Mouse (Mus musculus): Measurements from ENCODE around the gene Epas1.

Gene Epas1

DNA sequence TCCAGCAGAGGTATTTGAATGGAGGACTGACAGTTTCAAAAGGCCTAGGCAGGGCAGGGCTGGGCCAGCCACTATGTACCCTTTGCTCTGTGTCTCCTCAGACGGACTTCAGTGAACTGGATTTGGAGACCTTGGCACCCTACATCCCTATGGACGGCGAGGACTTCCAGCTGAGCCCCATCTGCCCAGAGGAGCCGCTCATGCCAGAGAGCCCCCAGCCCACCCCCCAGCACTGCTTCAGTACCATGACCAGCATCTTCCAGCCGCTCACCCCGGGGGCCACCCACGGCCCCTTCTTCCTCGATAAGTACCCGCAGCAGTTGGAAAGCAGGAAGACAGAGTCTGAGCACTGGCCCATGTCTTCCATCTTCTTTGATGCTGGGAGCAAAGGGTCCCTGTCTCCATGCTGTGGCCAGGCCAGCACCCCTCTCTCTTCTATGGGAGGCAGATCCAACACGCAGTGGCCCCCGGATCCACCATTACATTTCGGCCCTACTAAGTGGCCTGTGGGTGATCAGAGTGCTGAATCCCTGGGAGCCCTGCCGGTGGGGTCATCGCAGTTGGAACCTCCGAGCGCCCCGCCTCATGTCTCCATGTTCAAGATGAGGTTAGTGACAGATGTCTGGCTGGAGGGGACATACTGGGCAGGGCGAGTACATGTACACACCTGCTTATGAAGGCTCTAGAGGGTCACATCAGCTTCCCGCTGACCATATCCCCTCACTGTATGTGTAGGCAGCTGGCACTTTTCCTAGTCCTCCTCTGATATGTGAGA, 74.1 kb downstream of the Epas1 start:
- no peak for DNase-seq (ENCODE audit: low read depth, low spot score)

DNA sequence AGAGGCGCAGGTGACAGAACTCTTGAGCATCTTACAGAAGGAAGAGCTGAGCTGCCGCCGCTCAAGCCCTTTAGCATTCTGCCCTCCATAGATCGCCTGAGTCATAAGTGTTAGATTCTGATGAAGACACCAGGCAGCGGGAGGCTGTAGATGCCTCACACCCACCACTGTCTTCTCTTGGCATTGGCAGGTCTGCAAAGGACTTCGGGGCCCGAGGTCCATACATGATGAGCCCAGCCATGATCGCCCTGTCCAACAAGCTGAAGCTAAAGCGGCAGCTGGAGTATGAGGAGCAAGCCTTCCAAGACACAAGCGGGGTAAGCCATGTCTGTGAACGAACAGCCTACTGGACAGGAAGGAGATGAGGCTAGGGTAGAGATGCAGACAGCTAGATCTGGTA, 75.0 kb downstream of the Epas1 start:
- DNase-seq (ENCODE audit: low read depth, low spot score), result no peak

DNA sequence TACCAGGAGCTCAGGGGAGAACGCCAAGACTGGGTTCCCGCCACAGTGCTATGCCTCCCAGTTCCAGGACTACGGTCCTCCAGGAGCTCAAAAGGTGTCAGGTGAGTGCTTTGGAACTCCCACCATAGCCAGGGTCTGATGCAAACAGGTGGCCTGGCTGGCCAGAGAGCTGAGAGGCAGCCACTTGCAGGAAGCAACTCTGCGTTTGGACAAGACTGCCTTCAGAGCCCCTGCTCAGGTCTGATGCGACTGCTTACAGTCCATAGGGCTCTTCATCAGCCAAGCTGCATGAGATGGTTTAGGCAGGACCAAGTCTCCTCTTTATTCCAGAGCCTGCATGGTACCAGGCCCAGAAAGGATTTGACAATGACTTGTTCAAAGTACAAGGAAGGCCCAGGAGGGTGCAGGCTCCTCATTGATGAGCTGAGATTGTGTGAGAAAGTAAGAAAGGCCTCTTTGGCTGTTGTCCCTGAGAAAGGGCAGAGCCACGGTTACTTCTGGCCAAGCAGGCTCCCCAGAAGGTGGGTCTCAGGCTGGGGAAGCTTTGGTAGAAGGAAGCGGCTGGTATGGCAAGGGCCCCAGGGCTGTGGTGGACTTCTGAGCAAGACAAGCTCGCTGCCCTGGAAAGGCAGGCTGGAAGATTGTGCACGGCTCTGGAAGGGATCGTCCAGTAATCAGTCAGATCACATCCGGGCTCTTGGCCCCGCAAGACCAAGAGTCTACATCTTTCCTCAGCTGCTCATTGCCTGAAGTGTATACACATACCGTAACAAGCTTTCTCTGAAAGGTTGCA, 76.1 kb downstream of the Epas1 start:
- no peak for DNase-seq (ENCODE audit: low read depth, low spot score)

DNA sequence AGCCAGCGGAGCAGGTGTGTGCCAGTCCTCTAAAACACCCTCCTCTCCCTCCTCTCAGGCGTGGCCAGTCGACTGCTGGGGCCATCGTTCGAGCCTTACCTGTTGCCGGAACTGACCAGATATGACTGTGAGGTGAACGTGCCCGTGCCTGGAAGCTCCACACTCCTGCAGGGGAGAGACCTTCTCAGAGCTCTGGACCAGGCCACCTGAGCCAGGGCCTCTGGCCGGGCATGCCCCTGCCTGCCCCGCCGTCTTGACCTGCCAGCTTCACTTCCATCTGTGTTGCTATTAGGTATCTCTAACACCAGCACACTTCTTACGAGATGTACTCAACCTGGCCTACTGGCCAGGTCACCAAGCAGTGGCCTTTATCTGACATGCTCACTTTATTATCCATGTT, 77.4 kb downstream of the Epas1 start:
- DNase-seq (ENCODE audit: low read depth, low spot score), result no peak

DNA sequence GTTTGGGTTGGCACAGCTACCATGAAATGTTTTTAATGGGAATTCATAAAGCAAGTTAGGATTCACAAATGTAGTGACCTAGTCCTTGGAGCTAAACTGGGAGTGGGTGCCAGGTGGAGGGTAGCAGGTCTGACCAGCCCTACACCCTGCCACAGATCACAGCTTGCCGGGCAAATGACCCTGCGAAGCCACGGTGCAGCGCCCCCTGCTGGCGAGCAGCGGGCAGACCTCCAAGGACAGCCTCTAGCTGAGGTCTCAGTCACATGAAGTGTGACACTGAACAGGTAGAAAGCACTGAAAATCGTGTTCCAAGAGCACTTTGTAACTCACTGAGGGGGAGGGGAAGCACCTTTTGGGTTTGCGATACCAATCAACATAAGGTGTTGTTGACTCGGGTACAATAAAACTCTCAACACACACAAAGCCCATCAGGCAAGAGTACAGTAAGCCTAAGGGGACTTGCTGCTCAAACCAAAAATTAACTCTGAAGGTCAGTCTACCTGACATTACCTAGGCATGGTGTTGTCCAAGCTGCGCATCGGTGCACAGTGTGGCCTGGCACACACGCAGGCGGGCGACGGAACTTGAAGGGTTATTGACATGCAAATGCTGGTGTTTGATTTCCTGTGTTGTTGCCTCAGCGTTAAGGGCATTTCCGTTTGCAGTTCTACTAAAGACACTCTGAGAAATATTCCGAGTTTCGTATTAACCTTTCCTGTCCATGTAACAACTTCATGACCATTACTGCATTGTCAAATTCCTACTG, 79.2 kb downstream of the Epas1 start:
- DNase-seq (ENCODE audit: low read depth, low spot score), result peak; percentile 20

DNA sequence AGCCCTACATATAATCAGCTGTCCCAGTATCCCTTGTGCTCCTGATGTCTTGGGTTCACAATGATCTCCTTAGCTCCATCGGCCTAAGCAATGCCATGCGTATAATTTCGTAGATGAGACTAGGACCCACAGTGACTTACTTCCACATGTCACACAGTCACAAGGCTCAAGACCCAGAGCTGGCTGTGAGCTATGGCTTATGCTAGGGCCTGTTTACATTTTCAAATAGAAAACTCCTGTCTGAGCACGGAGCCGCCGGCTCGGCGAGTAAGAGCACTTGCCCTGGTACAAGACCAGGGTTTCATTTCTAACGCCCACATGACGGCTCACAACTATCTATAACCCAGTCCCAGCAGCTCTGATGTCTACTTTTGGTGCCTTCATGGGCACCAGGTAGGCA, 80.4 kb downstream of the Epas1 start:
- DNase-seq (ENCODE audit: low read depth, low spot score), result no peak

DNA sequence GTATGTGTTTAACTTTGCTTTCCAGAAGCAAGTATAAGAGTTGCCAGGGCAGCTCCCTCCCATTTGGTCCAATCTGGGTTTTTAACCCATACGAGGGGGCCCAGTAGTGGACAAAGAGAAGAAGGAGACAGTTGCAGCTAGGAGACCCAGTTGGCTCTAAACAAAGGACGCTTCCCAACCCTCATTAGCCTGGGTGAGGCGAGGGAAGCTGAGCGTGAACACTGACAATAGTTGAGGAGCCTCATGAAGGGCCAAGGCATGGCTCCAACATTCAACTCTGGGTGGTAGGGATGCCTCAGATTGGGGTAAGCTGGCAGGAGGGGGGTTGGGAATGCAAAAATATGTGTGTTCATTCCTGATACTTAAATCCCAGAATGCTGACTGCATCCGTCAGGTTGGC, 85.8 kb downstream of the Epas1 start:
- DNase-seq (ENCODE audit: low read depth, low spot score), result no peak

DNA sequence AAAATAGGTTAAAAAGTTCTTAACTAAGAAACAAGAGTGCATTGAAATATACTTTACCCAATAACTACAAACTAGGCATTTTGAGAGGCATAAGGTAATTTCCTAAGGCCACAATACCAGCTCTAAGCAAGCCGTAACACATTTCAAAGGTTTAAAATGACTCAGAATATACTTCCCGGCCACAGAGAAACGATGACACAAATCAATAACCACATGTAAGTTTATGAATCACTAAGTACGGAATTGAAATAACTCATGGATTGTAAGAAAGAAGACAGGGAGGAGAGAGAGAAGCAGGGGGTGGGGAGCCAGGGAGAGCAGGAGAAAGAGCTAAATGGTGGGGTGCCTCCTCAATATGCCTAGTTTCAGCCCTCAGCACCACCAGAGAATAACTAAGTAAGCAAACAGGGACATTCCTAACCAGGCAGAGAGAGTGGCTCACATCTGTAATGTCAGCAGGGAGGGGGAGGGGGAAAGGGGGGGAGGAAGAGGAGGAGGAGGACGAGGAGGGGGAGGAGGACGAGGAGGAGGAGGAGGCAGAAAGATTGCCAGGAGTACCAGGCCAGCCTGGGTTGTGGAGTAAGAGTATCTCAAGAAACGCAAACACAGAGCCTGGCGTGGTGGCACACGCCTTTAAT, 97.3 kb downstream of the Epas1 start:
- DNase-seq (ENCODE audit: low read depth, low spot score), result no peak

DNA sequence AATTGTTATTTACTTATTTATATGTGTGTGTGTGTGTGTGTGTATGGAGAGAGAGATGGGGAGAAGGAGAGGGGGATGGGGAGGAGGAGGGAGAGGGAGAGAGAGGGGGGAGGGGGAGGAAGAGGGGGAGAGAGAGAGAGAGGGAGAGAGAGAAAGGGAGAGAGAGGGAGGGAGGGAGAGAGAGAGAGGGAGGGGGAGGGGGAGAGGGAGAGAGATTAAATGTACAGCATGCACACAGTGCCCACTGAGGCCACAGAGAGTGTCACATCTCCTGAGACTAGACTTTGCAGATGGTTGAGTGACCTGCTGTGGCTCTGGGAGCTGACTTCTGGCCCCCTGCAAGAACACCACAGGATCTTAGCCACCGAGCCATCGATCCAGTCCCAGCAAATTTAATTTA, 98.3 kb downstream of the Epas1 start:
- DNase-seq (ENCODE audit: low read depth, low spot score), result no peak

DNA sequence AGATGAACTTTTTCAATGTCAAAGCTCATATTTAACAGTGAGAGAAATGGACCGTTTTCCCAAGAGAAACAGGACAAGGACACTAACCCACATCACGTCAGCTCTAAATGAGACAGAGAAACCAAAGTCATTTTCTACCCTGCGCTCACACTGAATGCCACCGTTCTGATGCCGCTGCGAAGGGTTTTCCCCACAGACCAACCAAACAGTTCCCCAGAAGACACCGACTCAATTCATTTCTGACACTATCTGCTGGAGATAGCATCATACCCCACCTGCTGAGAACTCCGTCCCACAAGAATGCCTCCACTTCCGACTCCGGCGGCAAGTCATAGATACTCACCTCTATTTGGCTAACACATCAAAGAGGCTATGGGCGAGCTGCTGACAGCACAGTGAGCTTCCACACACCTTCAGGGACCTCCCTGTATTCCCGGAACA, 99.1 kb downstream of the Epas1 start:
- DNase-seq (ENCODE audit: low read depth, low spot score), result no peak

DNA sequence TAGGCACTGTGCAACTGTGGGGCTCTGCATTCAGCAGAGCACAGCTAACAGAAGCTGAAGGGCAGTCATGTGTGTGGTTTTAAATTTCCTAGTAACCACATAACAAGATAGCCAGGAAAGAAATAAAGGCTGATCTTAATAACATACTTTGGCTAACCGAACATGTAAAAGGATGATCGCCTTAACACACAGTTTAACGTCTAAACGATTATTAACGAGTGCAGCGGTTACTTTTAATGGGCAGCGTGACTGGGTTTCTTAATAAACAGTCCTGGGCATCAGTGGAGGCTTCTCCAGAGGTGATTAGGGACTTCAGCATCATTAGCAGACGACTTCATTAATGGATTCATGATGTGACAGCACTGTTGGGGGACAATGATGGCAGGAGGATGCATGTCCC, 117.1 kb downstream of the Epas1 start:
- DNase-seq (ENCODE audit: low read depth, low spot score), result no peak

DNA sequence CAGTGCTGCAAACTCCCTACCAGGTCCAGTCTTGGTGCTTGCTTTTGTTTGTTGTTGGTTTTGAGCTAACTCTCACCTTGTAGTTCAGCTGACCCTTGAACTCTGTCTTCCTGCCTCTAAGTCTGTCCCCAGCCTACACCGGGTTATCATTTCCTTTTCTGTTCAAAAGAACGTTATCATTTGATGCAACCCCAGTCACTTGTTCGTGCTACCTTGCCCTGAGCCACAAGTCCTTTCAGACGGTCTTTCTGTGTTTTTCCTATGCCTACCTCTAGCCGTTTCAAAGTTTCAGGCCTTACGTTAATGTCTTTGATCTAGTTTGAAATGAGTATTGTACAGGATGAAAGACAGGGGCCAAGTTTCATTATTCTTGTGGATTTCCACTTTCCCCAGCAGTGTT, 119.1 kb downstream of the Epas1 start:
- DNase-seq (ENCODE audit: low read depth, low spot score), result no peak

DNA sequence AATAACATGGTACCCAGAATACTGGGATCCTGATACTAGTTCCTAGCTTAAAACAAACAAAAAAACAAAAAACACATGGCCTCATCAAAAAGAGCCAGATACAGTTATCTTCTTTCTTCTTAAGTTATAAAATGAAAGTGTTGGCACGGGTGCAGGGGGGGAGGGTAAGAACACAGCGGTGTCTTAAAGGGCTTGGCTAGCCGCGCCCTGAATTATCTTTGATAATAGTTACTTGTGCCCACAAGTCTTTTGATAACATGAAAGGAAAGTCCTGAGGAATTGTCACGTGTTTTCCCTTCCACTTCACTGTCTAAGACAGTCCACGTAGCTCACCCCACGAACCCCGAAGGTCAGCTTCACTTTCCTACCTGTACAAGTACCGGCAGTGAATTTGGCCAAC, 123.4 kb downstream of the Epas1 start:
- no peak for DNase-seq (ENCODE audit: low read depth, low spot score)

DNA sequence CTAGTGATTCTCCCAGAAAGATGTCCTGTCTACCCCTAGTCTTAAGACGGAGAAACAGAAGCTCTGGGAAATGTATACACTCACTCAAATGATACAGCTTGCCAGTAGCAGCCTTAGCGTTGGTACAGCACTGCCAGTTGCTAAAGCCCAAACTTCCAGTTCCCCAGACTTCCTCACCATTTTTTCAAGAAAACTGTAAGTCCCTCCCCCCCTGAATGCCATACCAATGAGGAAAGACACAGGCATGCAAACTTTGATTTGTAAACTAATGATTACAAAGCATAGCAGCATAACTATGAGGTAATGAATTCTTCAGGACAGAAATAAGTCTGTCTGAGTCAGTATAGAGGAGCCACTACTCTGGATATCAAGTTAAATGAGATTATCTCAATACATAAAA, 124.2 kb downstream of the Epas1 start:
- no peak for DNase-seq (ENCODE audit: low read depth, low spot score)

DNA sequence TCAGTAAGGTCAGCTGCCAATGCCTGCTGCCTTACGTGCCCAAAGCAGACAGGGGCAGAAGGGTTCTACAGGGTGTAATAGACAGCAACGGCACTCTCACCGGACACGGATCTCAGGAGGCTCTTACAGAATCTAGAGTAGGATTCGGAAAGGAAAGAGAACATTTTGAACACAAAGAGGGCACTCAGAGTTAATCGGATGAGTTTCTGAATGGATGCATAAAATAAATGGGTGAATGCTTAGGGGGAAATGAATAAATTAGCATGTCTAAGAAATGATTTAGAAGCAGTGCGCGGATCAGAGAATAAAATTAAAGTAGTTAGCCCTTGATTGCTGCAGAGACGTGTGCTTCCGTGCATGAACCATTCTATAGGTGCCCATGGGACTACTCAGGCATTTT, 126.6 kb downstream of the Epas1 start:
- DNase-seq (ENCODE audit: low read depth, low spot score), result no peak

DNA sequence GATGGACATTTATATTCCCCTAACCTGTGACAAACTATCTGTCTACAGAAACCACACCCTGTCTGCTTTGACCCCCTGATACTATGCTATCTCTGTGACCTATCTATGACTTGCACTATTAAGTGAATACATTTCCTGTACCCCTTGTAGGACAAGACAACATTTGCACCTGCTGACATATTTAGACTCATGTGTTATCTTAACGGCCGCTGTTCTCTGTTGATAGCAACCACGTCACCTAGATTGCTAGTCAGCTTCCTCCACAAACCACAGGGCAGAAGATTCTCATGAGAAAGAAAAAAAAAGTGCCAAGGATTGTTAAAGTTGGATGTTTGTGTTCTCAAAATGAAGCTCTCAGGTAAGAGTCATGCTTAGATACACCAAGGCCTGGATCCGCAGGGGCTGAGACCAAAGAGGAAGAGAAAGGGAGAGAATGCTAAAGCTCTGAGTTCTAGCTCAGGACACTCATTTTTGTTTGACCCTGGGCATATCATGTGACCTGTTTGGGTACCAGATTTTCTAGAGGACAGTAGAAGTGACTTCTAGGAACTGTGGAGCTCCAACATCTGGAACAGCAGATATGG, 127.1 kb downstream of the Epas1 start:
- DNase-seq (ENCODE audit: low read depth, low spot score), result no peak

Data from mesoderm, embryonic 11.5 days (tissue).